Mouse (Mus musculus) forebrain, embryonic 13.5 days (tissue): ENCODE results near the gene Smtn. TPM values are rescaled to one million over a fixed set of nuclear protein-coding genes. Genes with fewer than 3 reads are reported as not detected.
A peak's percentile ranks its signal among the peaks of the same experiment; 100 is the strongest.

Source experiments
- ATAC-seq: fragments of 200-750 bp; cut with Nextera tagmentation; 2 replicates; pipeline ENCODE4 v1.8.0; 2017
- H3K27ac ChIP-seq: fragments of 300-500 bp; sonication (generic); 2 replicates; pipeline ENCODE4 v1.5.1; 2015; ENCODE audit warnings: inconsistent platforms, mild to moderate bottlenecking, moderate library complexity
- H3K27me3 ChIP-seq: fragments of 300-500 bp; sonication (generic); 2 replicates; pipeline ENCODE4 v1.6.1; 2015; ENCODE audit warnings: mild to moderate bottlenecking, inconsistent platforms
- H3K36me3 ChIP-seq: fragments of 300-500 bp; sonication (generic); 2 replicates; pipeline ENCODE4 v1.6.1; 2015; ENCODE audit warnings: mild to moderate bottlenecking, inconsistent platforms; ENCODE audit not compliant: poor library complexity, severe bottlenecking
- H3K4me1 ChIP-seq: fragments of 300-500 bp; sonication (generic); 2 replicates; pipeline ENCODE4 v1.6.1; 2015; ENCODE audit warnings: inconsistent platforms
- H3K4me2 ChIP-seq: fragments of 300-500 bp; sonication (generic); 2 replicates; pipeline ENCODE4 v1.6.1; 2015; ENCODE audit warnings: inconsistent platforms, mild to moderate bottlenecking, moderate library complexity
- H3K4me3 ChIP-seq: fragments of 300-500 bp; sonication (generic); 2 replicates; pipeline ENCODE4 v1.5.1; 2015; ENCODE audit warnings: mild to moderate bottlenecking, inconsistent platforms
- H3K9ac ChIP-seq: fragments of 300-500 bp; sonication (generic); 2 replicates; pipeline ENCODE4 v1.6.1; 2015; ENCODE audit warnings: mild to moderate bottlenecking, inconsistent platforms
- H3K9me3 ChIP-seq: fragments of 300-500 bp; sonication (generic); replicated peaks from 2 replicates; pipeline ENCODE4 v1.6.1; 2016; ENCODE audit warnings: inconsistent platforms
- WGBS: fragments of 180-500 bp; shearing (Covaris S2); methylation state at CpG from one replicate; pipeline ENCODE4 v1.1.7; 2015; 5-methylcytosine and 5-hydroxymethylcytosine counted together
- polyA plus RNA-seq: library from polyadenylated mRNA; unstranded; fragments of >200 nt; fragmentation: Nextera tagmentation; extraction: Ambion mirVana; gene quantifications from 2 replicates; pipeline ENCODE4 v1.2.1, GENCODE M21; 2015

Gene Smtn
- polyA plus RNA-seq, 1 experiment from 2014 or later, result 21.9 TPM

DNA sequence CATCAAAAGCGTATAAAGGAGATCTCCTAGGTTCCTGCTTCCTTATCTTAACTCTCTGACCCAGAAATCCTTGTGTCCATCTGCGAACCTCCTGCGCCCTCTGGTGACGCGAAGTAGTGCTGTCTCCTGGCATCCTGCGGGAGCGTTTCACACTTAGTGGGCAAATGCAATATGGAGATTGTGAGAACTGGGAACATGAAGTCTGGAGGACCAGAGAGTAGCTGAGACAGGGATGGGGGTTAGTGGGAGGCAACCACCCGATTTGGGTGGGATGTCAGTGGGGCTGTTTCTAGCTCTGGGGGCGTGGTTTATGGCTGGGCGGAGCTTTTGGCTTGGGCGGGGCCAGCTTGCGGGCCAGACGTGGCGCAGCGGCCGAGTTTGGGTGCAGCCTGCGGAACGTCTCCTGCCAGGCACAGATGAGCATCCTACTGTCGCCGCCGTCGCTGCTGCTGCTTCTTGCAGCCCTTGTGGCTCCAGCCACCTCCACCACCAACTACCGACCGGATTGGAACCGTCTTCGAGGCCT lies 25.8 kb downstream of the Smtn start, which contains the start of gene Selenom:
Selenom (plus strand) TSS at position 156 of the 526 bp plus-strand sequence.
- under 1% methylated on average over 26 of the region's 26 CpGs for WGBS
- H3K27me3 ChIP-seq, result peaks cover 38% of the 10 kb centered on the region

DNA sequence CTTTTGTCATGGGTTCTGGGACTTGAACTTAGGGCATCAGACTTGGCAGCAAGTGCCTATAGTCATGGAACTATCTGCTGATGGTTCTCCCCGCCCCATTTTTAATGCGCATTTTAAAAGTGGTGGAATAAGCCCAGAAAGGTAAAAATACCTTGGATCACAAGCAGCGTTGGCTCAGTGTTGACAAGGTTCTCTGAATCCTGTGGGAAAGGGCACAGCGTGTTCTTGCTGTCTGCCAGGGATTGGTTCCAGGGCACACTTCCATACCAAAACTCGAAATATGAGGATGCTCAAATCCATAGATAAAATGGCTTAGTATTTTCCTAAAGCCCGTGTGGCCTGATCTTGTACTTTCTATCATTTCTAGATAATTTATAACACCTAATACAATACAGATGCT lies 27.1 kb downstream of the Smtn start:
- Histone ChIP-seq H3K9ac (no peak overlapping the region), H3K27me3 (peaks cover 37% of the 10 kb centered on the region)
- 88% methylated on average over 6 of the region's 6 CpGs for WGBS

More for the DNA sequence above, 25.8 kb downstream of the Smtn start, which contains the start of gene Selenom:
- no peak within 1 kb of the TSS for H3K27ac ChIP-seq
- peak within 1 kb of the TSS; percentile 67 for H3K9ac ChIP-seq
- no peaks in the 10 kb centered on the region for H3K36me3 ChIP-seq
- peak; percentile 76 for ATAC-seq
- peaks cover 25% of the 10 kb centered on the region for H3K4me1 ChIP-seq
- H3K9me3 ChIP-seq, result no peaks in the 10 kb centered on the region
- peak within 1 kb of the TSS; percentile 68 for H3K4me2 ChIP-seq
- peak within 1 kb of the TSS; percentile 46 for H3K4me3 ChIP-seq

DNA sequence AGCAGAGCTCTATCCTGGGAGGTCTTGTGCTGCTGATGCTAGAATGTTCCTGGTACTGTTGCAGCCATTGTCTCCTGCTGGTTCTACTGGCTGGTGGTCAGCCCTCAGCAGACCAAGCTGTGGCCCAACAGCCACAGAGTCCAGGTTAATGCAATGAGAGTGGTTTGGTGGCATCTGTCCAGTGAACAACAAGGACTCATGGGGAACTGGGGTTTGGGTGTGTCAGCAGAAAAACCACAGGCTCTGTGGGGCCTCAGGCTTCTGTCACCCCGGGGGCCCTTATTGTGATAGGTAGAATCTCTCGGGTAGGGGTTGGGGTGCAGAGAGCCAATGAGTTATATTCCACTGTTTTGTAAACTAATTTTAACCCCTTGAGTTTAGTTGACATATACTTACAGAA lies 30.1 kb downstream of the Smtn start:
- WGBS, result 96% methylated on average over 2 of the region's 2 CpGs
- no peak overlapping the region for H3K9ac ChIP-seq
- H3K4me3 ChIP-seq, result no peak overlapping the region
- H3K36me3 ChIP-seq, result no peaks in the 10 kb centered on the region
- H3K9me3 ChIP-seq, result no peaks in the 10 kb centered on the region
- peaks cover 12% of the 10 kb centered on the region for H3K27me3 ChIP-seq
- H3K27ac ChIP-seq, result no peak overlapping the region
- H3K4me2 ChIP-seq, result no peak overlapping the region
- peaks cover 7% of the 10 kb centered on the region; the same call in 1 of the 2 replicates for H3K4me1 ChIP-seq
- ATAC-seq, result no peak

More for the DNA sequence above, 27.1 kb downstream of the Smtn start:
- ATAC-seq, result no peak
- Histone ChIP-seq H3K9me3 (no peaks in the 10 kb centered on the region), H3K4me2 (no peak overlapping the region), H3K27ac (no peak overlapping the region), H3K4me1 (peaks cover 25% of the 10 kb centered on the region), H3K4me3 (no peak overlapping the region), H3K36me3 (no peaks in the 10 kb centered on the region)

DNA sequence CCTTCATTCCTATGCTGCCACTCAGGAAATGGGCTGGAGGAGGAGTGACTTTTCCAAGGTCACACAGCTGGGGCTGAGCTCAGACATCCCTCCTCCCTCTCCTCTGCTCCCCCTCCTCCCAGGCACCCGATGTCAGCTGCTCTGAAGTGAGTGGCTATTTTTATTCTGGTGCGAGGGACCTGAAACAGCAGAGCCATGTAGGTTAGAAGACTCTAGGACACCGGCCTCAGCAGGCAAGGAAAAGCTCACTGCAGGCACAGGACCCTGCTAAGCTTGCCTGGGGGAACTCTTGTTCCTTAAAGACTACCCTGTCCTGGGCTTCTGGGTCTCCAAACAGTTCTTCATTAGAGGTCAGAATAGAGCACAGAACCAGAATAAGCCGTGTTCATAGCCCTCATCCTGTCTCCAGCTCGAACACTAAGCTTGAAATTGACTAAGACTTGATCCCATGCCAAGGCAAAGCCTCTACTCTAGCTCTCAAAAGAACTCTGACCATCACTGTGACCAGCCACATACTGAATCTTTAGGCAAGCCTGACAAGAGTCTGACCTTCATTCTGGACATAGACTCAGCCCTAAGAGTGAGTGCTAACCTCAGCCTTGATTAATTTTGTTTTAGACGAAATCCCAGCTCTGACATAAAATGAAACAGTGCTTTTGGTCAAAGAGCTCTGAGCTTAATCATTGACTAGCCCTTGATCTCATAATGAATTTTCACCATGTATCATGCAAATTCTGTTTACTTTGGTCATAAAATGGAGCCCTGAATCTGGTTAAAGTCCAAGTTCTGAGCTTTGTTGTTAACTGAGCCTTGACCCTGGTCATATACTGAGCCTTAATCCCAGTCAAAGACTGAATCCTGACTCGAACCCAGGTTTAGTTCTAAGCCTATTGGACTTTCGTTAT lies 31.0 kb downstream of the Smtn start:
- H3K4me2 ChIP-seq, result no peak overlapping the region
- H3K9me3 ChIP-seq, result no peaks in the 10 kb centered on the region
- WGBS, result 73% methylated on average over 8 of the region's 8 CpGs
- no peak for ATAC-seq
- no peak overlapping the region for H3K27ac ChIP-seq
- no peak overlapping the region for H3K9ac ChIP-seq
- H3K4me3 ChIP-seq, result no peak overlapping the region
- H3K4me1 ChIP-seq, result peaks cover 3% of the 10 kb centered on the region; the same call in 1 of the 2 replicates
- no peaks in the 10 kb centered on the region for H3K36me3 ChIP-seq
- H3K27me3 ChIP-seq, result 0 out of 2 replicates have a peak, but pooled peaks cover 5% of the 10 kb centered on the region

DNA sequence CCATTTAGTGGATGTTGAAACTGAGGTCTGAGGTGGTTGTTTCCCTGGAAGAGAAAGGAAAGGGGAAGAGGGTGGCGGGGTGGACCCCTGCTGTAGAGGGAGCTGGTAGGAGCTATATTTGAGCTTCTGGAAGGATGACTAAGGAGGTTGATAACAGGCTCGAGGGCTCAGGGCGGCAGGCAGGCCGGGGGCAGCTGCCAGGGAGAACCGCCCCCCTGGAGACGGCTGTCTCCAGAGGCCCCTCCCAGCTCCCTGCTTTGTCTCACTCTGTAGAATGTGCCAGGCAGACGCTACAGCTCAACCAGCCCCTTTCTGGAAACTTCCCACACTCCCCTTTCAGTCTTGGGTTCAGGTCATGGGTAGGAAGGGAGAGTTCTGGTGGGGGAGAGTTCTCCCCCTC lies 32.2 kb downstream of the Smtn start:
- H3K4me1 ChIP-seq, result peaks cover 3% of the 10 kb centered on the region; the same call in 1 of the 2 replicates
- H3K27ac ChIP-seq, result no peak overlapping the region
- no peak overlapping the region for H3K4me2 ChIP-seq
- H3K9me3 ChIP-seq, result no peaks in the 10 kb centered on the region
- no peak overlapping the region for H3K4me3 ChIP-seq
- no peak overlapping the region for H3K9ac ChIP-seq
- WGBS, result 63% methylated on average over 6 of the region's 7 CpGs
- no peaks in the 10 kb centered on the region for H3K36me3 ChIP-seq
- H3K27me3 ChIP-seq, result 0 out of 2 replicates have a peak, but pooled peaks cover 5% of the 10 kb centered on the region
- no peak for ATAC-seq

DNA sequence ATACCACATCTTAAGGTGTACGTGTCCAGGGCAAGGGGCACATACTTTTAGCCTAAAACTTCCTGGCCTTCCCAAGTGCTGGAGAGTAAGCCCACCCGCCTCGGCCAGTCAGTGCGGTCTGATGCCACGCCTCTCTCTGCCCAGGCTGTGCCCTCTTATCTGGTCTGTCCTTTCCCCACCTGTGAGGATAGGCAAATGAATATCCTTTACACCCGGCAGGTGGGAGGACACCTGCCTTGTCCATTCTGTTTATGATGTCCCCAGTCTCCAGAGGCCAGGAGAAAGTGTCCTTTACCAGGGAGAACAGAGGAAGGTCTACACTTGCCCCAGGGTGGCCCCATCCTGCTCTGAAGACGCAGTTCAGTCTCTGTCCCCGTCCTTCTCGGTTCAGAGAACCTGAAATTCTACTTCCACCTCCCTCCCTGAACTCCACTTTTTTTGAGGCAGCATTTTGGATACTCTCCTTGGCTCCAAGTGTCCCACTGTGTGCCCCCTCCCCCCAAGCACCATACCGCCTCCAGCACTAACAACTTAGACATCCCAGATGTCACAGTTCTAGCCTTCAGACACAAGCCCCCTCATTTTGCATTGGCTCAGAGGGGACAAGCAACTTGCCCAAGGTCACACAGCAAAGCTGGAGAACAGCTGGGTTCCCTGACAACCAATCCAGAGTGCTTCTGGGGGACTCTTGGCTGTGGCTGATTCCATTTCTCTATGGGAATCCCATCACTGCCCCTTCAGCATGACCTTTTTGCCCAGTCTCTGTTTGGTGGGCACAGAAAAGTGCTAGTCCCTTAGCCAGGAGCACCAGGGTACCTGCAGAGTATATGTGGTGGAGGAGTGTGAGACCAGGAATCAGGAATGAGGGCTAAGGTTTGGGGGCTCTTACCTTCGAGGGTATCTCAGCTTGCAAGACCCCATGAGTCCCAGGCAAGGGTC lies 36.4 kb downstream of the Smtn start:
- Histone ChIP-seq H3K4me2 (peak overlapping the region; percentile 25; the same call in 1 of the 2 replicates), H3K4me1 (peaks cover 3% of the 10 kb centered on the region; the same call in 1 of the 2 replicates), H3K27me3 (0 out of 2 replicates have a peak, but pooled peaks cover 5% of the 10 kb centered on the region), H3K9me3 (no peaks in the 10 kb centered on the region), H3K9ac (no peak overlapping the region), H3K36me3 (no peaks in the 10 kb centered on the region), H3K4me3 (peak overlapping the region; percentile 17; the same call in 1 of the 2 replicates), H3K27ac (no peak overlapping the region)
- no peak for ATAC-seq
- WGBS, result 66% methylated on average over 11 of the region's 11 CpGs

DNA sequence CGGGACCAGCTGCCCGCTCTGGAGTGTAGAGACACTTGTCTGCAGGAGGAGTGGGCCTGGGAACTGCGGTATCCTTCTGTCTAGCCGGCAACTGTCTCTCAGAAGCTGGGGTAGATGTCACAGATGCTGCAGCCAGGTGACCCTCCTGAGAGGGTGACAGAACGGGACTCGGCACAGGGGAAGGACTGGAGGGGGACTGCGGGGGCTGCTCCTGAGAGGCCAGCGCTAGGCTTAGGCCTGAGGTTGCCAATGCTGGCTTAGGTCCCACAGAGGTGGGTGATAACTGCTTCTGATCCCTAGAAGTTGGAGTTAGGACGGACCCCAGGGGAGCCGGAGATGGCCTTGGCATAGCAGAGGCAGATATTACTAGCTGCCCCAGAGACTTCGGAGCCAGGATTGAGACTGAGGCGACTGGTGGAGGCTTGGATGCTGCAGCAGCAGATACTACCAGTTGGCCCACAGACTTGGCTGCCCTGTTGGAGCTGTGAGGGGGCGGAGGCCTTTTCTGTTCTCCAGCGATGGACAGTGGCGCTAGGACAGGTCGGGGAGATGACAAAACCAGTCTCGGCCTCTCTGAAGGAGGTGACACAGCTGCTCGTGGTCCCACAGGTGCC lies 37.8 kb downstream of the Smtn start:
- 81% methylated on average over 18 of the region's 18 CpGs for WGBS
- H3K4me2 ChIP-seq, result no peak overlapping the region
- no peak for ATAC-seq
- no peaks in the 10 kb centered on the region for H3K36me3 ChIP-seq
- H3K4me3 ChIP-seq, result no peak overlapping the region
- no peak overlapping the region for H3K27ac ChIP-seq
- 0 out of 2 replicates have a peak, but pooled peaks cover 5% of the 10 kb centered on the region for H3K27me3 ChIP-seq
- H3K4me1 ChIP-seq, result peaks cover 3% of the 10 kb centered on the region; the same call in 1 of the 2 replicates
- H3K9ac ChIP-seq, result no peak overlapping the region
- H3K9me3 ChIP-seq, result no peaks in the 10 kb centered on the region

DNA sequence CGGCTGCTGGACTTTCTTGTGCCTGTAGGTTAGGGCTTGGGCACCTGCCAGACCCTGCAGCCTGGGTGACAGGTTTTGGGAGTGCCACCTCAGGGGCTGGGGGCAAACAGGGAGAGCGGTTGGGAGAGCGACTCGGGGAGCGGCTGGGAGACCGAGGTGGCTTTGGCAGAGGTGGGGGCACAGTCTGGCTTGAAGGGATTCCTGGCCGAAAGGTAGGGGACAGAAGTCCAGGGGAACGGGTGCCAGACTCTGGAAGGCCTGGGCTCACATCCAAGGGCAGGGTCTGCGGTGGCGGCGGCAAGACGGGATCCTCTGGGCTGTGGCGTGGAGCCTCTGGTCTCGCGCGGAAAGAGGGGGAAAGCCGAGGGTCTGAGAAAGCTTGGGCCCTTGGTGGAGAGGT lies 38.4 kb downstream of the Smtn start:
- Histone ChIP-seq H3K27ac (no peak overlapping the region), H3K27me3 (0 out of 2 replicates have a peak, but pooled peaks cover 2% of the 10 kb centered on the region), H3K4me3 (no peak overlapping the region), H3K9ac (no peak overlapping the region), H3K4me2 (no peak overlapping the region), H3K9me3 (no peaks in the 10 kb centered on the region), H3K36me3 (no peaks in the 10 kb centered on the region), H3K4me1 (peaks cover 3% of the 10 kb centered on the region; the same call in 1 of the 2 replicates)
- ATAC-seq, result no peak
- WGBS, result 84% methylated on average over 17 of the region's 17 CpGs

DNA sequence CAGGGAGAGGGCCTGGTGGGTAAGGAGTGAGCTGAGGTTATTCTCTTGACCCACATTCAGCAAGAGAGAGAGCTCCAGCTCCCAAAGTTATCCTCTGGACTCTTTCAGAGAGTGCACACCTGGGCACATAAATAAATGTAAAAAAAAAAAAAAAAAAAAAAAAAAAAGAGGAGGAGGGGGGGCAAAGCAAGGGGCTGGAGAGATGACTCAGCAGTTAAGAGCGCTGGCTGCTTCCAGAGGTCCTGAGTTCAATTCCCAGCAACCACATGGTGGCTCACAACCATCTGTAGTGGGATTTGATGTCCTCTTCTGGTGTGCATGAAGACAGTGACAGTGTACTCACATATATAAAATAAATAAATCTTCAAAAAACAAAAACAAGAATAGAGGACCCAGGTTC lies 43.1 kb downstream of the Smtn start:
- no peak overlapping the region for H3K9ac ChIP-seq
- H3K4me3 ChIP-seq, result no peak overlapping the region
- no peak overlapping the region for H3K27ac ChIP-seq
- no peaks in the 10 kb centered on the region for H3K36me3 ChIP-seq
- no peak for ATAC-seq
- H3K27me3 ChIP-seq, result no peaks in the 10 kb centered on the region
- H3K9me3 ChIP-seq, result no peaks in the 10 kb centered on the region
- 100% methylated on average over 1 of the region's 1 CpGs for WGBS
- no peaks in the 10 kb centered on the region for H3K4me1 ChIP-seq
- H3K4me2 ChIP-seq, result no peak overlapping the region

DNA sequence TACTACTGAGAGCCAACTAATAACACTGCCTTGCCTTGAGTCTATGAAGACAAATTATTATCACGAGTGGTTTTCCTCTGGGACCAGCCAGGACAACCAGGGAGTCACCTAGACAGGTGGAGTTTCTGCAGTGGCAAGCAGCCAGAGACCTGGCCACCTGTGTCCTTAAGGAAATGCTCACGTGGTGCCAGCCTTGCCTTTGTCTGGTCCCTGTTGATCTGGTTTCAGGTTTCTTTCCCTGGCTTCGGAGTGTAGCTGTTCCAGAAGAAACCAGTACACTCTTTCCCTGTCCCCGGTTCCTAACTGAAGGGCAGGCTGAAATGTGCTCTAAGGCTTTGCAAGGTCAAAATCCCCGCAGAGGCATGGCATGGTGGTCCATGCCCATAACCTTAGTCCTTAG lies 43.7 kb downstream of the Smtn start:
- Histone ChIP-seq H3K36me3 (no peaks in the 10 kb centered on the region), H3K27ac (no peak overlapping the region), H3K4me1 (no peaks in the 10 kb centered on the region), H3K9me3 (no peaks in the 10 kb centered on the region), H3K4me2 (no peak overlapping the region), H3K4me3 (no peak overlapping the region), H3K27me3 (no peaks in the 10 kb centered on the region), H3K9ac (no peak overlapping the region)
- ATAC-seq, result no peak
- WGBS, result 59% methylated on average over 5 of the region's 5 CpGs

DNA sequence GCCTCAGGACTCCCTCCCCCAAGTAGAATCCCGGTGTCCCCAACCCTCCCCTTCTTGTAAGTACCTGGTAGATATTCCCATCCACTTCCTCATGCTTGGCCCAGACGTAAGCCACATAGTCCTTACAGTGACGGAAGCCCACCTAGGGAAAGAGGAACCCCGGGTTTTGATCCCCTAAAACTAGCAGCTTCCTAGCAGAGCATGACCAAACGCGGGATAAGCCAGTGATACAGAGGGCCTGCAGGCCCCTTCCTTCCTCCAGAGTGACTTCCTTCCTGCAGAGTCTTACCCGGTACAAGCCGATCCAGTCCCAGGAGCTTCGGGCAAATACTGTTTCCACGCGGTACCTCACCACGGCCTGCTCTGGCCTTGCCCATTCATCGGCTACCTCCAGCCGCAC lies 44.9 kb downstream of the Smtn start:
- Histone ChIP-seq H3K4me2 (no peak overlapping the region), H3K9me3 (no peaks in the 10 kb centered on the region), H3K27me3 (no peaks in the 10 kb centered on the region), H3K36me3 (no peaks in the 10 kb centered on the region), H3K9ac (no peak overlapping the region), H3K27ac (no peak overlapping the region), H3K4me3 (no peak overlapping the region), H3K4me1 (no peaks in the 10 kb centered on the region)
- 94% methylated on average over 14 of the region's 14 CpGs for WGBS
- ATAC-seq, result no peak
